ENCODE assay signal across 12 mouse cellular contexts in the genomic region with DNA sequence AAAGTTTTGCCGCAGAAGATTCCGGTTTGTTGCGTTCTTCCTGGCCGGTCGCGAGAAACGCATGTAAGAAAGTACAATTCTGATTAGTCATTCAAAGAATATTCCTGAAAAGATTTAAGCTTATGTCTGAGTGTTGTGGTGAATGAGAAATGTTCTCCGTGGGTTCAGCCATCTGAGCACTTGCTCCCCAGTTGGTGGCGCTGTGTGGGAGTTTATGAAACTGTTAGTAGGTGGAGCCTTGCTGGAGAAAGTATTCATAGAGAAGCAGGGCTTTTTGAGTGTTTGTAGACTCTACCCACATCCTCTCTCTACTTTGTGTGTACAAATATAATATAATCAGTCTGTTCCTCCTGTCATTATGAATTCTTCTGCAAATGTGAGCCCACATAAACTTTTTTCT.
DNase-seq lines count a peak whose midpoint lies in the region; ATAC-seq and TF ChIP-seq lines count a peak whose summit lies in the region.
"Had no signal": no experiment of that assay in that cellular context is flagged by ENCODE, and none has a peak within 500 bp of the region (broad histone marks: within the 10 kb centered on the region; RNA-seq: fewer than 3 reads in every experiment).

No protein-coding gene starts in this region.

- no peak overlapping the region for H3K4me2 ChIP-seq in midbrain, postnatal 0 days (ENCODE audit: low read depth, low read length, poor library complexity, severe bottlenecking)
- H3K4me2 ChIP-seq: neural tube, embryonic 12.5 days had no signal

- 92% methylated on average over 9 of the region's 9 CpGs for WGBS in kidney, adult 2 months
- 90% methylated on average over 9 of the region's 9 CpGs for WGBS in midbrain, postnatal 0 days

- no peak overlapping the region for H3K9ac ChIP-seq in midbrain, postnatal 0 days (replicated peaks; ENCODE audit: low read length, poor library complexity, severe bottlenecking)
- H3K9ac ChIP-seq: neural tube, embryonic 12.5 days had no signal

- no peak for TF ChIP-seq CTCF in kidney, adult 2 months (conservative IDR thresholded peaks at IDR 0.05; ENCODE audit: insufficient read depth, insufficient read length, low read depth, low read length)
- TF ChIP-seq CTCF in midbrain, postnatal 0 days (IDR thresholded peaks at IDR 0.05), result no peak

- H3K9me3 ChIP-seq in midbrain, postnatal 0 days (ENCODE audit: low read length), result no peaks in the 10 kb centered on the region
- H3K9me3 ChIP-seq: neural tube, embryonic 12.5 days had no signal

- H3K27me3 ChIP-seq in kidney, adult 2 months (replicated peaks; ENCODE audit: control insufficient read depth, insufficient read depth, low read length), result no peaks in the 10 kb centered on the region
- no peaks in the 10 kb centered on the region for H3K27me3 ChIP-seq in midbrain, postnatal 0 days (ENCODE audit: insufficient read depth, low read length)
- H3K27me3 ChIP-seq: megakaryocyte, embryonic 14.5 days; neural tube, embryonic 12.5 days had no signal

- DNase-seq in adrenal gland, adult 2 months, result peak; percentile 13
- no peak for DNase-seq in adrenal gland, adult 18-20 months (ENCODE audit: low spot score in 2 of 2)
- peak; percentile 37 for DNase-seq in kidney, adult 2 months
- DNase-seq in kidney, adult 11 months, result no peak
- DNase-seq in ES-CJ7 (ENCODE audit: low read depth, low spot score), result peak; percentile 30
- peak; percentile 69 to 70 for DNase-seq in kidney, postnatal 4 days
- DNase-seq in urinary bladder, postnatal 4 days (ENCODE audit: low spot score in 2 of 2), result no peak
- no peak for DNase-seq in midbrain, postnatal 0 days (ENCODE audit: low spot score)
- DNase-seq: spleen, adult 18-20 months had no signal

- no peak for TF ChIP-seq POLR2A in kidney, adult 2 months (IDR thresholded peaks at IDR 0.05; ENCODE audit: low read depth, low read length)

- H3K27ac ChIP-seq in kidney, adult 2 months (ENCODE audit: insufficient read depth, low read depth, low read length), result no peak overlapping the region
- no peak overlapping the region for H3K27ac ChIP-seq in midbrain, postnatal 0 days (ENCODE audit: low read depth, low read length)
- H3K27ac ChIP-seq: neural tube, embryonic 12.5 days had no signal

- H3K36me3 ChIP-seq in kidney, adult 2 months (ENCODE audit: control insufficient read depth, insufficient read depth, low read length), result no peaks in the 10 kb centered on the region
- H3K36me3 ChIP-seq in midbrain, postnatal 0 days (ENCODE audit: insufficient read depth, low read length), result no peaks in the 10 kb centered on the region
- H3K36me3 ChIP-seq: neural tube, embryonic 12.5 days had no signal

- no peak for ATAC-seq in midbrain, postnatal 0 days (ENCODE audit: low FRiP score)
- ATAC-seq: forebrain, embryonic 14.5 days had no signal

- H3K4me1 ChIP-seq in kidney, adult 2 months (ENCODE audit: control insufficient read depth, insufficient read depth, low read length), result no peaks in the 10 kb centered on the region
- no peaks in the 10 kb centered on the region for H3K4me1 ChIP-seq in midbrain, postnatal 0 days (ENCODE audit: insufficient read depth, low read length)
- H3K4me1 ChIP-seq: neural tube, embryonic 12.5 days had no signal

- no peak overlapping the region for H3K4me3 ChIP-seq in kidney, adult 2 months (ENCODE audit: insufficient read depth, low read depth, low read length)
- H3K4me3 ChIP-seq in midbrain, postnatal 0 days (ENCODE audit: low read depth, low read length), result no peak overlapping the region
- H3K4me3 ChIP-seq: megakaryocyte, embryonic 14.5 days; neural tube, embryonic 12.5 days had no signal

Comparison
In these comparisons a context has a peak if more than half of its experiments do, and no peak if none do; other contexts are left out.
1. DNase-seq: peak in adrenal gland, adult 2 months (single experiment), kidney, adult 2 months (single experiment), ES-CJ7 (single experiment) and kidney, postnatal 4 days (2 of 2); none in adrenal gland, adult 18-20 months (0 of 2), kidney, adult 11 months (single experiment), urinary bladder, postnatal 4 days (0 of 2) and midbrain, postnatal 0 days (single experiment).